Mouse (Mus musculus): ENCODE measurements around the gene Uprt. TPM values are rescaled to one million over a fixed set of nuclear protein-coding genes. Genes with fewer than 3 reads are reported as not detected.

Gene Uprt
- polyA plus RNA-seq, 1 experiment = 24.5 TPM

DNA sequence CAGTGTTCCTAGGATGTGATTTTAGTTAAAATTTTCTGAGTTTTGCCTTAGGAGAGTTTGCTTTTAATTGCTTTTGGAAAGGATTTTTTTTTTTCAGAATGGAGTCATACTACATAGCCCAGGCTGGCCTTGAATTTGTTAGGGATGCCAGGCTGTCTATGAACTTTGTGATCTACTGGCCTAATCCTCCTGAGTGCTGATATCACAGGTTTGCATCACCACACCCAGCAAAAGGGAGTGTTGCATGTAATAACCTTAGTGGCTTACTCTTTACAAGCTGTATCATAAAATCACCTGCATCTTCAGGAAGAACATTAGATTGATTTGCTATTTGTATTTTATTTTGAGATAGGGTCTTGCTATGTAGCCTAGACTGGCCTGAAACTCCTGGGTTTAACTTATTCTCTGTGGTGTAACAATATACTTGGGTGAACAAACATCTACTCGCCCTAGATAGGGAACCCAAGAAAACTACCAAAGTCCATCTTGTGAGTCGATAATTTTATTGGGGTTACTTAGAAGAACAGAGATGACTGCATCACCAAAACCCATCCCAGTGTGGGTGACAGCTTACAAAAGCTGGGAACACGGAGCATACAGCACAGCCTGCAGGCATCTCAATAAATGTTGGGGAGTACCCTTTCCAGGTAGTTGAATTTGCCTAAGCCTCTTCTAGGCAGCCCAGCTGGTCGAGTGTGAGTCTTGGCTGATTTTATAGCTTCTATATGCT lies 7.2 kb downstream of the Uprt start:
- Histone ChIP-seq H3K27ac (ENCODE audit: insufficient read depth, low read depth, low read length) (no peak overlapping the region), H3K4me1 (ENCODE audit: control insufficient read depth, insufficient read depth, low read length) (peaks cover 7% of the 10 kb centered on the region), H3K4me3 (ENCODE audit: insufficient read depth, low read length) (no peak overlapping the region)
- no peak for TF ChIP-seq CTCF (IDR thresholded peaks at IDR 0.05; ENCODE audit: low read depth, low read length)
- TF ChIP-seq POLR2A (IDR thresholded peaks at IDR 0.05; ENCODE audit: borderline replicate concordance, low read depth, low read length) = no peak

DNA sequence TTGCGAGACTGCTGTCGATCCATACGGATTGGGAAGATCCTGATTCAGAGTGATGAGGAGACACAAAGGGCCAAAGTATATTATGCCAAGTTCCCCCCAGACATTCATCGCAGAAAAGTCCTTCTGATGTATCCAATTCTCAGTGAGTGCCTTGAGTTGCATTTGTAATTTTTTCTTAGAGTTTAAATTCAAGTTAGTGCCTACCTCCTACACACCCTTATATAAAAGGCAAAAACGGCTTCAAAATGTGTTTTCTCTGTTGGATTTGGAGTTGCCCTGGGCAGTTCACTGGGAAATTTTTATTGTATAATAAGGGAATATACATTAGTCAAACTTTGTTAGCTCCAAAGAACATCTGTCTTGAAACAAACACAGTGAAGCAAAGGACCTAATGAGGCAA lies 19.1 kb downstream of the Uprt start:
- H3K4me3 ChIP-seq (ENCODE audit: insufficient read depth, low read length) = no peak overlapping the region
- H3K4me1 ChIP-seq (ENCODE audit: control insufficient read depth, insufficient read depth, low read length) = no peaks in the 10 kb centered on the region
- TF ChIP-seq POLR2A (IDR thresholded peaks at IDR 0.05; ENCODE audit: borderline replicate concordance, low read depth, low read length) = no peak
- no peak overlapping the region for H3K27ac ChIP-seq (ENCODE audit: insufficient read depth, low read depth, low read length)

GRCm38 (mm10) chrX:104542635-104543034 lies 60.0 kb downstream of the Uprt start:
- no peak for TF ChIP-seq POLR2A (IDR thresholded peaks at IDR 0.05; ENCODE audit: borderline replicate concordance, low read depth, low read length)
- no peak for TF ChIP-seq CTCF (IDR thresholded peaks at IDR 0.05; ENCODE audit: low read depth, low read length)
- Histone ChIP-seq H3K27ac (ENCODE audit: insufficient read depth, low read depth, low read length) (no peak overlapping the region), H3K4me3 (ENCODE audit: insufficient read depth, low read length) (no peak overlapping the region), H3K4me1 (ENCODE audit: control insufficient read depth, insufficient read depth, low read length) (no peaks in the 10 kb centered on the region)

DNA sequence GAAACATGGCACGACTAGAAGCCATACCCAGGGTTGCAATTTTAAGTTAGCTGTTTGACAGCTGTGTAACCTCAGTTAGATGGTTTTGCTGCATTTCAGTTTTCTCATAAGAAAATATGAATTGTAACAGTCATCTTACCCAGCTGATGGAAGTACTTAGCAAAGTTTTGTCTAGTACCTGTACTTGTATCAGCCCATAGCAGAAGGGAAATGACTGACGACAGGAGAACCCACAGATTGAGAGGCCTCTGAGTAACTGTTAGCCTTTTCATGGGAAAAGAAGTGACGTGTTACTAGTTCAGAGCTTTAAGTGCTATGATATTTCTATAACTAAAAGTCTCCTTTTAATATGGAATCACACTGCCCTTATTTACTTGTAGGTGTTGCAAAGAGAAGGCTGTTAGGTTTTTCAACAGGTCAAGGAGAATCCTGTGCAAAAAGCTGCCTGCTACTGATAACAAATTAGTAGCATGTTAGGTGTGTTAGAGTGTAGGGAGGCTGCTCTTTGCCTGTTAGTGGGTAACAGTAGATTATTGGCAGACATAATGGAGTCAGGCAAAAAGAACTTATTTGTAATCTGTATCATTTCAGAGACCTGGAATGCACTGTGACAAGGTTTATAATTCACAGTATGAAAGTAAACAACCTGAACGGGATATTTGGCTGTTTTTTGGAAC lies 61.4 kb downstream of the Uprt start:
- no peak overlapping the region for H3K27ac ChIP-seq (ENCODE audit: insufficient read depth, low read depth, low read length)
- H3K4me3 ChIP-seq (ENCODE audit: insufficient read depth, low read length) = no peak overlapping the region
- TF ChIP-seq POLR2A (IDR thresholded peaks at IDR 0.05; ENCODE audit: borderline replicate concordance, low read depth, low read length) = no peak
- TF ChIP-seq CTCF (IDR thresholded peaks at IDR 0.05; ENCODE audit: low read depth, low read length) = no peak
- H3K4me1 ChIP-seq (ENCODE audit: control insufficient read depth, insufficient read depth, low read length) = no peaks in the 10 kb centered on the region

DNA sequence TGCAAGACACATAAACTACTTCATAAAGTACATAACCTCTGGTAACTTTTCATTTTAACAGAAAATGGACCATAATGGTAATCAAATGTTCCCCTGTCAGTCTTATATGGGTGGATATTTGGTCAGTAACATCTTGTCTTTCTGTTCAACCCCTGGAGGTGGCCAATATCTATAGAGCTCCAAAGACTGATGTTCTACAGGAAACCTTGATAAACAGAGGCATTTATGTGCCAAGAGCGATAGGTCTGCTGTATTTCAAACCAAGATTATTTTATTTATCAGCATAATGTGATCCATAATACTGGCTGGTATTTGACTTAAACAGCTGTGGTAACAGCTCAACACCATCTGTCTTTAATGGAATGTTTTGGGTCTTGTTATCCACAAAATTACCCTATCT lies 62.7 kb downstream of the Uprt start:
- Histone ChIP-seq H3K27ac (ENCODE audit: insufficient read depth, low read depth, low read length) (no peak overlapping the region), H3K4me1 (ENCODE audit: control insufficient read depth, insufficient read depth, low read length) (no peaks in the 10 kb centered on the region), H3K4me3 (ENCODE audit: insufficient read depth, low read length) (no peak overlapping the region)
- TF ChIP-seq POLR2A (IDR thresholded peaks at IDR 0.05; ENCODE audit: borderline replicate concordance, low read depth, low read length) (no peak), CTCF (IDR thresholded peaks at IDR 0.05; ENCODE audit: low read depth, low read length) (no peak)

Other genes starting within 250 kb of the Uprt start
- gene Abcb7, start 69.0 kb upstream of the Uprt start, polyA plus RNA-seq (2012; ENCODE audit: insufficient read depth, insufficient read length, missing spikeins) = 27.5 and 29.9 TPM in 2 replicates
- 0.23 and 0.33 TPM in 2 replicates for gene Zdhhc15, start 188.2 kb downstream of the Uprt start, polyA plus RNA-seq (2012; ENCODE audit: insufficient read depth, insufficient read length, missing spikeins)

Data from bone marrow macrophage, adult 2 months (primary cell).